ENCODE assay signal across 8 mouse cellular contexts in genomic region chr15:93336658-93336924, GRCm38 (mm10). TPM values are rescaled to one million over a fixed set of nuclear protein-coding genes. Genes with fewer than 3 reads are reported as not detected.
DNase-seq lines count a peak whose midpoint lies in the region; ATAC-seq and TF ChIP-seq lines count a peak whose summit lies in the region.

No protein-coding gene starts in this region.

- peaks cover 26% of the 10 kb centered on the region for H3K79me2 ChIP-seq in MEL (ENCODE audit: control insufficient read depth, insufficient read depth, low read length, poor library complexity)

- no peak for DNase-seq in heart, postnatal 0 days (ENCODE audit: low spot score)
- DNase-seq in heart, adult 9 months (ENCODE audit: low spot score in 2 of 2) = no peak
- no peak for DNase-seq in MEL (ENCODE audit: low read depth, low spot score)
- no peak for DNase-seq in hindbrain, embryonic 10.5 days (ENCODE audit: low spot score)
- DNase-seq in midbrain, embryonic 10.5 days (ENCODE audit: low spot score) = no peak
- no peak for DNase-seq in adrenal gland, postnatal 10 days
- no peak for DNase-seq in layer of hippocampus, adult 9-11 months
- DNase-seq in adrenal gland, adult 18-20 months (ENCODE audit: low spot score in 2 of 2) = no peak

- H3K9ac ChIP-seq in heart, postnatal 0 days (replicated peaks; ENCODE audit: low read depth, low read length) = peak overlapping the region; percentile 79
- peak overlapping the region; percentile 90 for H3K9ac ChIP-seq in MEL (ENCODE audit: control insufficient read depth, low read depth, low read length, poor library complexity, severe bottlenecking)

- H3K36me3 ChIP-seq in heart, postnatal 0 days (replicated peaks; ENCODE audit: control insufficient read depth, insufficient read depth, low read length) = no peaks in the 10 kb centered on the region
- H3K36me3 ChIP-seq in MEL (ENCODE audit: control insufficient read depth in 1 of 2, insufficient read depth in 2 of 2, low read length in 2 of 2) = peaks cover 2 to 5% of the 10 kb centered on the region in 2 experiments; a peak in 2 of 4 replicates
- H3K36me3 ChIP-seq in hindbrain, embryonic 10.5 days = peaks cover 12% of the 10 kb centered on the region
- peaks cover 21% of the 10 kb centered on the region for H3K36me3 ChIP-seq in midbrain, embryonic 10.5 days

- no peak for TF ChIP-seq CTCF in heart, postnatal 0 days (IDR thresholded peaks at IDR 0.05; ENCODE audit: low read depth)
- TF ChIP-seq CTCF in MEL (IDR thresholded peaks at IDR 0.05 in 2 of 3, conservative IDR thresholded peaks at IDR 0.05 in 1 of 3; ENCODE audit: control insufficient read depth in 1 of 3, insufficient read depth in 1 of 3, low read depth in 2 of 3, low read length in 3 of 3, poor library complexity in 1 of 3, severe bottlenecking in 1 of 3) = no peak

- peak overlapping the region; percentile 81 for H3K4me2 ChIP-seq in heart, postnatal 0 days (ENCODE audit: low read depth, low read length)

- no peak for TF ChIP-seq EP300 in heart, postnatal 0 days (IDR thresholded peaks at IDR 0.05; ENCODE audit: low read depth)
- no peak for TF ChIP-seq EP300 in MEL (IDR thresholded peaks at IDR 0.05; ENCODE audit: low read depth in 1 of 2, low read length in 2 of 2)

- H3K27me3 ChIP-seq in heart, postnatal 0 days (ENCODE audit: control insufficient read depth, insufficient read depth, low read length) = no peaks in the 10 kb centered on the region
- H3K27me3 ChIP-seq in MEL (ENCODE audit: control insufficient read depth in 1 of 2, insufficient read depth in 2 of 2, low read length in 2 of 2) = no peaks in the 10 kb centered on the region
- no peaks in the 10 kb centered on the region for H3K27me3 ChIP-seq in hindbrain, embryonic 10.5 days (ENCODE audit: insufficient read depth, poor library complexity, severe bottlenecking)
- peaks cover 11% of the 10 kb centered on the region; the same call in 1 of the 2 replicates for H3K27me3 ChIP-seq in midbrain, embryonic 10.5 days (ENCODE audit: low read depth, poor library complexity, severe bottlenecking)

- no peak for ATAC-seq in heart, postnatal 0 days (ENCODE audit: insufficient read depth, low read depth)

- TF ChIP-seq POLR2A in MEL (IDR thresholded peaks at IDR 0.05; ENCODE audit: control insufficient read depth in 1 of 2, insufficient read depth in 1 of 2, low read depth in 1 of 2, low read length in 2 of 2, poor library complexity in 1 of 2) = no peak; a peak in 1 of 4 replicates

- no peaks in the 10 kb centered on the region for H3K9me3 ChIP-seq in heart, postnatal 0 days (replicated peaks; ENCODE audit: control insufficient read depth, low read length)
- no peaks in the 10 kb centered on the region for H3K9me3 ChIP-seq in MEL (replicated peaks; ENCODE audit: insufficient read depth, low read length)
- H3K9me3 ChIP-seq in hindbrain, embryonic 10.5 days = no peaks in the 10 kb centered on the region
- no peaks in the 10 kb centered on the region for H3K9me3 ChIP-seq in midbrain, embryonic 10.5 days (replicated peaks)

- no peak for TF ChIP-seq RAD21 in MEL (IDR thresholded peaks at IDR 0.05; ENCODE audit: low read depth, low read length)

- under 1% methylated on average over 22 of the region's 52 CpGs for WGBS in heart, postnatal 0 days
- 3% methylated on average over 52 of the region's 52 CpGs for WGBS in hindbrain, embryonic 10.5 days
- 5% methylated on average over 50 of the region's 52 CpGs for WGBS in midbrain, embryonic 10.5 days

- H3K4me1 ChIP-seq in heart, postnatal 0 days (ENCODE audit: control insufficient read depth, insufficient read depth) = 0 out of 2 replicates have a peak, but pooled peaks cover 6% of the 10 kb centered on the region
- peaks cover 0 to 6% of the 10 kb centered on the region in 2 experiments; a peak in 2 of 4 replicates for H3K4me1 ChIP-seq in MEL (ENCODE audit: control insufficient read depth in 1 of 2, insufficient read depth in 2 of 2, low read length in 2 of 2)
- H3K4me1 ChIP-seq in hindbrain, embryonic 10.5 days (replicated peaks) = peaks cover 19% of the 10 kb centered on the region
- peaks cover 24% of the 10 kb centered on the region for H3K4me1 ChIP-seq in midbrain, embryonic 10.5 days

- H3K27ac ChIP-seq in heart, postnatal 0 days (ENCODE audit: low read depth) = peak overlapping the region; percentile 93
- H3K27ac ChIP-seq in MEL (ENCODE audit: control insufficient read depth, low read depth, low read length) = peak overlapping the region; percentile 41; the same call in 1 of the 2 replicates
- peak overlapping the region; percentile 97 for H3K27ac ChIP-seq in hindbrain, embryonic 10.5 days
- H3K27ac ChIP-seq in midbrain, embryonic 10.5 days (replicated peaks) = peak overlapping the region; percentile 94

- H3K4me3 ChIP-seq in heart, postnatal 0 days (ENCODE audit: low read depth, low read length) = peak overlapping the region; percentile 77
- peak overlapping the region; percentile 51 to 83; a peak in 3 of 4 replicates for H3K4me3 ChIP-seq in MEL (ENCODE audit: control insufficient read depth in 1 of 2, insufficient read depth in 1 of 2, low read depth in 2 of 2, low read length in 2 of 2)
- H3K4me3 ChIP-seq in hindbrain, embryonic 10.5 days = peak overlapping the region; percentile 86
- H3K4me3 ChIP-seq in midbrain, embryonic 10.5 days = peak overlapping the region; percentile 86

TF ChIP-seq in MEL, 35 proteins besides CTCF, POLR2A, EP300 and RAD21:
- TF ChIP-seq ZNF384 (IDR thresholded peaks at IDR 0.05; ENCODE audit: low read depth, low read length) (no peak), JUND (IDR thresholded peaks at IDR 0.05; ENCODE audit: low read depth, low read length) (no peak), UBTF (IDR thresholded peaks at IDR 0.05; ENCODE audit: borderline replicate concordance, insufficient read depth, low read depth, low read length) (no peak), NRF1 (IDR thresholded peaks at IDR 0.05; ENCODE audit: insufficient read depth, low read depth, low read length, poor library complexity, severe bottlenecking) (no peak), GATA1 (IDR thresholded peaks at IDR 0.05; ENCODE audit: low read depth, low read length) (no peak), CHD1 (IDR thresholded peaks at IDR 0.05; ENCODE audit: low read depth, low read length) (no peak), TBP (IDR thresholded peaks at IDR 0.05; ENCODE audit: low read depth, low read length) (no peak), E2F4 (IDR thresholded peaks at IDR 0.05; ENCODE audit: borderline replicate concordance, low read depth, low read length) (no peak), MAFK (IDR thresholded peaks at IDR 0.05; ENCODE audit: borderline replicate concordance, low read depth, low read length) (no peak), ETS1 (IDR thresholded peaks at IDR 0.05; ENCODE audit: low read depth, low read length) (no peak), POLR2AphosphoS2 (IDR thresholded peaks at IDR 0.05; ENCODE audit: low read length) (no peak), POLR2AphosphoS5 (IDR thresholded peaks at IDR 0.05; ENCODE audit: borderline replicate concordance, low read depth, low read length) (no peak), ELF1 (IDR thresholded peaks at IDR 0.05; ENCODE audit: low read depth, low read length) (no peak), SMC3 (IDR thresholded peaks at IDR 0.05; ENCODE audit: low read depth, low read length) (no peak), ZMIZ1 (IDR thresholded peaks at IDR 0.05; ENCODE audit: low read depth, low read length) (no peak), TCF12 (IDR thresholded peaks at IDR 0.05; ENCODE audit: low read depth, low read length) (no peak), MAZ (IDR thresholded peaks at IDR 0.05; ENCODE audit: low read depth, low read length) (no peak), HCFC1 (IDR thresholded peaks at IDR 0.05; ENCODE audit: low read depth, low read length) (no peak), MYB (IDR thresholded peaks at IDR 0.05; ENCODE audit: low read depth, low read length) (no peak), BHLHE40 (IDR thresholded peaks at IDR 0.05; ENCODE audit: borderline replicate concordance, low read depth, low read length) (no peak)

RNA-seq across cellular contexts. Expression of gene Yaf2, which starts 0.1 kb away (rescaled TPM):
- 46.0 and 47.1 TPM in 2 replicates for total RNA-seq in heart, postnatal 0 days (2014; rRNA removed; ENCODE audit: low replicate concordance)
- polyA plus RNA-seq in heart, postnatal 0 days (2015; fragmentation: Nextera tagmentation; extraction: Ambion mirVana) = 66.3 and 68.5 TPM in 2 replicates
- 37.7 and 39.7 TPM in 2 replicates for total RNA-seq in MEL (2012; rRNA removed)
- polyA plus RNA-seq in MEL (2012; ENCODE audit: insufficient read depth in 1 of 2, insufficient read length in 2 of 2, low read depth in 1 of 2, low replicate concordance in 2 of 2, missing spikeins in 1 of 2) = 10 to 100 TPM in 1 of 2 experiments, not detected in 1; 50.7 TPM
- 104 and 116 TPM in 2 replicates for polyA plus RNA-seq in hindbrain, embryonic 10.5 days (2016; fragmentation: Nextera tagmentation; extraction: Ambion mirVana)
- polyA plus RNA-seq in midbrain, embryonic 10.5 days (2016; fragmentation: Nextera tagmentation; extraction: Ambion mirVana) = 110 and 113 TPM in 2 replicates
- total RNA-seq in adrenal gland, postnatal 10 days (2021) = 10 to 100 TPM; 36.8 to 38.4 TPM
- total RNA-seq in adrenal gland, adult 18-20 months (2021) = 10 to 100 TPM; 37.7 to 39.1 TPM

Comparison
In these comparisons a context has a peak if more than half of its experiments do, and no peak if none do; other contexts are left out.
1. H3K27ac ChIP-seq: peak in every context shown above with its lines; median percentile 97 in hindbrain, embryonic 10.5 days; 94 in midbrain, embryonic 10.5 days; 93 in heart, postnatal 0 days; 41 in MEL.